Mouse (Mus musculus): ENCODE measurements at regions not wholly inside any gene's neighbourhood (a gene's known extent, or its start where the extent isn't known, plus 50 kb on each side); places are given as distances from the start of the nearest gene placed in this dataset. TPM values are rescaled to one million over a fixed set of nuclear protein-coding genes. Genes with fewer than 3 reads are reported as not detected.

DNA sequence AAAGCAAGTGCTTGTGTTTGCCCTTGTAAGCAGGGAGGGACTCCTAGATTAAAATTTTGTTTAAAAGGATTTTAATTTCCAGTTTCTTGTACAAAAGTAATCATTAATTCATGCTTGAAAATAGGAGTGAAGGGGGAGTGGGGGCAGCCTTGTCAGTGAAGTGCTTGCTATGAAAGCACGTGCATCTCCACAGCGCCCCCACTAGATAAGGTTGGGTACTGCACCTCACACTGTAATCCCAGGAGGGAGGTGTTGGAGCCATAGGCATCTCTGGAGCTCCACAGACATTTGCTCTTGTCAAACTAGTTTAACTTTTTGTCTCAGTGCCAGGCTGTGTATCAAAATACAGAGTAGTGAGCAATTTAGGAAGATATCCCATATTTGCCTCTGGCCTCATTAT lies 62.7 kb upstream of the Api5 start:
- no peaks in the 10 kb centered on the region for H3K4me1 ChIP-seq (replicated peaks; ENCODE audit: control insufficient read depth, insufficient read depth, low read length)
- DNase-seq (ENCODE audit: low spot score) = no peak
- H3K27me3 ChIP-seq (replicated peaks; ENCODE audit: control insufficient read depth, insufficient read depth, low read length) = no peaks in the 10 kb centered on the region
- no peak overlapping the region for H3K9ac ChIP-seq (ENCODE audit: low read length)
- no peak overlapping the region for H3K4me2 ChIP-seq (ENCODE audit: low read length)
- no peaks in the 10 kb centered on the region for H3K36me3 ChIP-seq (ENCODE audit: control insufficient read depth, insufficient read depth, low read length)
- no peak overlapping the region for H3K27ac ChIP-seq (ENCODE audit: low read depth)
- no peak overlapping the region for H3K4me3 ChIP-seq (ENCODE audit: low read depth, low read length)
- WGBS = 23% methylated on average over 2 of the region's 2 CpGs
- ATAC-seq (replicated peaks; ENCODE audit: low FRiP score, low TSS enrichment, low read depth) = no peak
- H3K9me3 ChIP-seq (ENCODE audit: control insufficient read depth, low read length) = no peaks in the 10 kb centered on the region

DNA sequence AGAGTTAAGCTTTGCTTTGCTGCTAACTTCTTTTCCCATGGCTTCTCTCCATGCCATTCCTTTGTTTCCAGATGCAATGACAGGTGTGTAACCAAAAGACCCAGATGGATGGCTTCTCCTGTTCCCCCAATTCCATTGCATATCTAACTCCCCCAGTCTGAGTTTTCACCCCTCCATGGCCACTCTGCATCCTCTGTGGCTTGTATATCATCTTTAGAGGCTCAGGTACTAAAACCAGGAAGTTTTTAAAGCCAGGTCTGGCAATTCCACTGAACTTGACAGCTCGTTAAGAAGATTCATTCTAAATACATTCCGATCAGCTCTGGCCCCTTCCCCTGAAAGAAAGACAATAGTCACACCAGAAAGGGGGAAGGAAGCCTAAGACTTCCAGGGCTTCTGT lies 60.6 kb upstream of the Api5 start:
- no peak for DNase-seq (ENCODE audit: low spot score)
- Histone ChIP-seq H3K36me3 (ENCODE audit: control insufficient read depth, insufficient read depth, low read length) (no peaks in the 10 kb centered on the region), H3K27me3 (replicated peaks; ENCODE audit: control insufficient read depth, insufficient read depth, low read length) (no peaks in the 10 kb centered on the region), H3K27ac (ENCODE audit: low read depth) (no peak overlapping the region), H3K9me3 (ENCODE audit: control insufficient read depth, low read length) (no peaks in the 10 kb centered on the region), H3K4me2 (ENCODE audit: low read length) (no peak overlapping the region), H3K4me3 (ENCODE audit: low read depth, low read length) (no peak overlapping the region), H3K4me1 (replicated peaks; ENCODE audit: control insufficient read depth, insufficient read depth, low read length) (no peaks in the 10 kb centered on the region), H3K9ac (ENCODE audit: low read length) (no peak overlapping the region)
- 33% methylated on average over 2 of the region's 2 CpGs for WGBS
- ATAC-seq (replicated peaks; ENCODE audit: low FRiP score, low TSS enrichment, low read depth) = no peak

Small RNA genes in the stretch of these regions (microRNA-seq; reads per million reads assigned to microRNA genes)
- gene Gm44461 = not detected

Measured in intestine, embryonic 14.5 days (tissue).